8 mouse cellular contexts compared by ENCODE assay signal in the genomic region with DNA sequence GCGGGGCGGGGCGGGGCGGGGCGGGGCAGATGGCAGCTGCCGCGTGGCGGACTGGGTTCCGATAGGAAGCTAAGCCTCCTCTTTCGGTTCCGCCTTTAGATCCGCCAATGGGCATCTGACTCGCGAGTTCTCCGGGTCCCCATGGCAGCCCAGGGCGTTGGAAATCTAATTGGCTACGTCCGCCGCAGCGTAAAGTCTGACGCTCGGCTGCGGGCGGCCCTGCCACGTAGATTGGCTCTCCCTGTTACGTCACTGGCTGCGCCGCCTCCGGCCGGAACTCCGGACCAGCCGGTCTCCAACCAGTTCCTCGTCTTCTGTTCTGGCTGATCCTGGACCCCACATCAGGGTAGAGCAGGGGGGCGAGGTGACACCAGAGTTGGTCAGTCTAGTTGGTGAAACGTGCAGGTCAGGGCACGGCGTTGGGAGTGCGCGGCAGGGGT. TPM values are rescaled to one million over a fixed set of nuclear protein-coding genes. Genes with fewer than 3 reads are reported as not detected.
A peak's percentile ranks its signal among the peaks of the same experiment; 100 is the strongest.
DNase-seq lines count a peak whose midpoint lies in the region; ATAC-seq lines count a peak whose summit lies in the region.

A gene (plus strand): TSS at position 227 of the 440 bp plus-strand sequence.

- H3K4me3 ChIP-seq in hindbrain, embryonic 12.5 days = peak within 1 kb of the TSS; percentile 63

- DNase-seq in NIH3T3 (ENCODE audit: low read depth) = peak; percentile 97
- DNase-seq in cerebellum, postnatal 10 days = peak; percentile 97 to 98
- peak; percentile 96 for DNase-seq in frontal cortex, postnatal 10 days (ENCODE audit: low spot score in 2 of 2)
- peak; percentile 94 to 98 for DNase-seq in layer of hippocampus, postnatal 14 days (ENCODE audit: low spot score in 2 of 2)
- DNase-seq in lung, postnatal 14 days = peak; percentile 95
- peak; percentile 77 for DNase-seq in retina, adult 2 months (ENCODE audit: low read depth, low spot score)
- DNase-seq in thymus, postnatal 36 days = peak; percentile 87 to 94

- H3K27me3 ChIP-seq in hindbrain, embryonic 12.5 days = no peaks in the 10 kb centered on the region

- H3K4me1 ChIP-seq in hindbrain, embryonic 12.5 days = peaks cover 26% of the 10 kb centered on the region

- H3K4me2 ChIP-seq in hindbrain, embryonic 12.5 days (replicated peaks) = peak within 1 kb of the TSS; percentile 94

- peak; percentile 89 for ATAC-seq in hindbrain, embryonic 12.5 days (ENCODE audit: low FRiP score)

- peak within 1 kb of the TSS; percentile 79 for H3K9ac ChIP-seq in hindbrain, embryonic 12.5 days

- no peaks in the 10 kb centered on the region for H3K9me3 ChIP-seq in hindbrain, embryonic 12.5 days (replicated peaks)

- peaks cover 61% of the 10 kb centered on the region for H3K36me3 ChIP-seq in hindbrain, embryonic 12.5 days

- under 1% methylated on average over 35 of the region's 39 CpGs for WGBS in hindbrain, embryonic 12.5 days

- peak within 1 kb of the TSS; percentile 74 for H3K27ac ChIP-seq in hindbrain, embryonic 12.5 days

RNA-seq across cellular contexts. Expression of the gene that starts here (rescaled TPM):
- polyA plus RNA-seq in hindbrain, embryonic 12.5 days (2016; fragmentation: Nextera tagmentation; extraction: Ambion mirVana) = 21.9 and 25.0 TPM in 2 replicates
- total RNA-seq in layer of hippocampus, postnatal 14 days (2021) = 10 to 100 TPM; 14.7 to 17.5 TPM

Comparison
In these comparisons a context has a peak if more than half of its experiments do, and no peak if none do; other contexts are left out.
1. Peak in every context shown above with its lines: DNase-seq, ATAC-seq, H3K4me3 ChIP-seq and H3K27ac ChIP-seq.